Mouse (Mus musculus) embryonic fibroblast, embryonic 13.5 days (primary cell): Measurements from ENCODE around the gene Chpf2.

ENCODE experiments used
- CTCF ChIP-seq: IDR thresholded peaks from 2 replicates; pipeline ENCODE4 v1.5.1; 2011; ENCODE audit warnings: mild to moderate bottlenecking, control low read depth, low read length, moderate library complexity, borderline replicate concordance; ENCODE audit not compliant: insufficient read depth
- POLR2A ChIP-seq: IDR thresholded peaks from 2 replicates; pipeline ENCODE4 v1.6.1; 2011; ENCODE audit warnings: low read depth, mild to moderate bottlenecking, control low read depth, low read length, moderate library complexity

GRCm38 (mm10) chr5:24604080-24604655 lies 17.6 kb downstream of the Chpf2 start:
- TF ChIP-seq CTCF (no peak), POLR2A (peak; percentile 9; the same call in 1 of the 2 replicates)
